Mouse (Mus musculus) kidney, embryonic 14.5 days (tissue): Measurements from ENCODE around the gene Fndc3b. TPM values are rescaled to one million over a fixed set of nuclear protein-coding genes. Genes with fewer than 3 reads are reported as not detected.

Experiments
- ATAC-seq: fragments of 200-750 bp; cut with Nextera tagmentation; 2 replicates; pipeline ENCODE4 v1.8.0; 2017; ENCODE audit warnings: moderate number of reproducible peaks, mild to moderate bottlenecking, moderate TSS enrichment, moderate library complexity; ENCODE audit not compliant: low FRiP score, low TSS enrichment
- H3K27ac ChIP-seq: fragments of 300-500 bp; sonication (generic); 2 replicates; pipeline ENCODE4 v1.5.1; 2014; ENCODE audit warnings: low read depth, mild to moderate bottlenecking, low read length, moderate library complexity, mixed read lengths
- H3K27me3 ChIP-seq: fragments of 300-500 bp; sonication (generic); 2 replicates; pipeline ENCODE4 v1.6.1; 2014; ENCODE audit warnings: mild to moderate bottlenecking, low read length; ENCODE audit not compliant: control insufficient read depth, insufficient read depth
- H3K36me3 ChIP-seq: fragments of 300-500 bp; sonication (generic); 2 replicates; pipeline ENCODE4 v1.6.1; 2014; ENCODE audit warnings: low read length, mixed read lengths; ENCODE audit not compliant: control insufficient read depth, insufficient read depth
- H3K4me1 ChIP-seq: fragments of 300-500 bp; sonication (generic); 2 replicates; pipeline ENCODE4 v1.6.1; 2014; ENCODE audit warnings: low read length, mixed read lengths; ENCODE audit not compliant: control insufficient read depth, insufficient read depth
- H3K4me2 ChIP-seq: fragments of 300-500 bp; sonication (generic); replicated peaks from 2 replicates; pipeline ENCODE4 v1.6.1; 2014; ENCODE audit warnings: low read depth, mild to moderate bottlenecking, low read length
- H3K4me3 ChIP-seq: fragments of 300-500 bp; sonication (generic); 2 replicates; pipeline ENCODE4 v1.5.1; 2014; ENCODE audit warnings: mild to moderate bottlenecking, low read length
- H3K9ac ChIP-seq: fragments of 300-500 bp; sonication (generic); 2 replicates; pipeline ENCODE4 v1.6.1; 2014; ENCODE audit warnings: low read depth, mild to moderate bottlenecking, low read length, moderate library complexity
- H3K9me3 ChIP-seq: fragments of 300-500 bp; sonication (generic); 2 replicates; pipeline ENCODE4 v1.6.1; 2016; ENCODE audit warnings: low read length; ENCODE audit not compliant: control insufficient read depth
- WGBS: fragments of 180-500 bp; shearing (Covaris S2); extraction: QIAGEN DNeasy Blood & Tissue Kit; methylation state at CpG from one replicate; pipeline ENCODE4 v1.1.7; 2014; 5-methylcytosine and 5-hydroxymethylcytosine counted together
- polyA plus RNA-seq: library from polyadenylated mRNA; unstranded; fragments of >200 nt; fragmentation: Nextera tagmentation; extraction: Ambion mirVana; gene quantifications from 2 replicates; pipeline ENCODE4 v1.2.1, GENCODE M21; 2014

The Fndc3b gene
- polyA plus RNA-seq, 1 experiment from 2014 or later, result 28.7 TPM

DNA sequence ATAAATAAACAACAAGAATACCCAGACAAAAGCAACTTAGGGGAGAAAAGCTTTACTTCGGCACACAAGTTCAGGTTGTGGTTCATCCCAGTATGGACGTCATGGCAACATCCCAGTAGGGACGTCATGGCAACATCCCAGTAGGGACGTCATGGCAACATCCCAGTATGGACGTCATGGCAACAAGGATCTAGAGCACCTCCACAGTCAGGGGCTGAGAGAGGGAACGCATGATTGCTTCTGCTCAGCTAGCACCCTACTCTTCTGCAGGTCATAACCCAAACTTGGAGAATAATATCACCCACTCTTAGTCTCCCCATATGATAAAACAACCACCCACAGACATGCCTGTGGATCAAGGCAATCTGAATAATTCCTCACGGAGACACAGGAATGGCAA is 29.0 kb upstream of the Fndc3b start:
- ATAC-seq, result no peak
- no peaks in the 10 kb centered on the region for H3K27me3 ChIP-seq
- H3K4me3 ChIP-seq, result no peak overlapping the region
- no peak overlapping the region for H3K27ac ChIP-seq
- no peaks in the 10 kb centered on the region for H3K4me1 ChIP-seq
- 84% methylated on average over 7 of the region's 7 CpGs for whole genome bisulfite sequencing
- no peaks in the 10 kb centered on the region for H3K36me3 ChIP-seq
- no peaks in the 10 kb centered on the region for H3K9me3 ChIP-seq
- H3K9ac ChIP-seq, result no peak overlapping the region
- H3K4me2 ChIP-seq, result no peak overlapping the region

DNA sequence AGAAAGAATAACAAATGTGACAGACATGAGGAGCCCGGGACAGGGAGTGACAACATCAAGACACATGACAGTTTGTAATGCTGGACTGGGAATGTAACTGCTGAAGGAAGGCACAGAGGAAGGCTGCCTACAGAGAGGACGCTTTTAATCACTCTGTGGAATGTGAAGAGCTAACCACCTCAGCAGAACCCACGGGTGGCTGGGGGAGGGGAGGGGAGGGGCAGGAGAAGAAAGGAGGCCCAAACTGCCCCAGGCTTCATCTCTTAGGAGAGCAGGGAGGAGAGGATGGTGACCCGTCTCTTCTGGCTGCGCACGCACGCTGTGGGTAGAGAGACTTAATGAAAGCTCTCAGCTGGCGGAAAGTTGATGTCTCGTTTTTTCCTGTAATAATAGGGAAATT is 25.1 kb upstream of the Fndc3b start:
- no peak overlapping the region for H3K4me3 ChIP-seq
- 18% methylated on average over 9 of the region's 9 CpGs for WGBS
- no peak overlapping the region for H3K9ac ChIP-seq
- no peak overlapping the region for H3K4me2 ChIP-seq
- ATAC-seq, result 0 out of 2 replicates have a peak, but pooled peaks have one; percentile 32
- no peaks in the 10 kb centered on the region for H3K27me3 ChIP-seq
- H3K9me3 ChIP-seq, result no peaks in the 10 kb centered on the region
- no peaks in the 10 kb centered on the region for H3K36me3 ChIP-seq
- H3K4me1 ChIP-seq, result no peaks in the 10 kb centered on the region
- H3K27ac ChIP-seq, result no peak overlapping the region

DNA sequence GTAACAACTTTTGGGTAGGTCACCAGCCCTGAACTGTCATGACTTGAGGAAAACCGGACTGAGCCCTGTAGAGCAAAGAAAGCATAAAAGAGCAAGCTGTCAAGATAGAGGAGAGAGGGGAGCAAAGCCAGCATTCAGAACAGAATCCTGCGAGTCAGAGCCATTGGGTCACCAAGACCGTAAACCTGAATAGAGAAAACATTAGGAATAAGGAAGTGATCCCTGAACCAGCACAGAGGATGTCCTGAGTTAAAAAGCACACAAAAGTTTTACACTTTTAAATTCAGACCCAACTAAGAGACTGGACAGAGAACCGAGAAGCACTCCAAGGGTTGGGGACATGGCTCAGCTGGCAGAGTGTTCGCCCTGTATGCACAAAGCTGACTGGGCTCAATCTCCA is 24.0 kb upstream of the Fndc3b start:
- Histone ChIP-seq H3K27ac (no peak overlapping the region), H3K36me3 (no peaks in the 10 kb centered on the region), H3K4me3 (no peak overlapping the region), H3K9me3 (no peaks in the 10 kb centered on the region), H3K4me1 (no peaks in the 10 kb centered on the region), H3K9ac (no peak overlapping the region), H3K27me3 (no peaks in the 10 kb centered on the region), H3K4me2 (no peak overlapping the region)
- WGBS, result 62% methylated on average over 5 of the region's 5 CpGs
- no peak for ATAC-seq

DNA sequence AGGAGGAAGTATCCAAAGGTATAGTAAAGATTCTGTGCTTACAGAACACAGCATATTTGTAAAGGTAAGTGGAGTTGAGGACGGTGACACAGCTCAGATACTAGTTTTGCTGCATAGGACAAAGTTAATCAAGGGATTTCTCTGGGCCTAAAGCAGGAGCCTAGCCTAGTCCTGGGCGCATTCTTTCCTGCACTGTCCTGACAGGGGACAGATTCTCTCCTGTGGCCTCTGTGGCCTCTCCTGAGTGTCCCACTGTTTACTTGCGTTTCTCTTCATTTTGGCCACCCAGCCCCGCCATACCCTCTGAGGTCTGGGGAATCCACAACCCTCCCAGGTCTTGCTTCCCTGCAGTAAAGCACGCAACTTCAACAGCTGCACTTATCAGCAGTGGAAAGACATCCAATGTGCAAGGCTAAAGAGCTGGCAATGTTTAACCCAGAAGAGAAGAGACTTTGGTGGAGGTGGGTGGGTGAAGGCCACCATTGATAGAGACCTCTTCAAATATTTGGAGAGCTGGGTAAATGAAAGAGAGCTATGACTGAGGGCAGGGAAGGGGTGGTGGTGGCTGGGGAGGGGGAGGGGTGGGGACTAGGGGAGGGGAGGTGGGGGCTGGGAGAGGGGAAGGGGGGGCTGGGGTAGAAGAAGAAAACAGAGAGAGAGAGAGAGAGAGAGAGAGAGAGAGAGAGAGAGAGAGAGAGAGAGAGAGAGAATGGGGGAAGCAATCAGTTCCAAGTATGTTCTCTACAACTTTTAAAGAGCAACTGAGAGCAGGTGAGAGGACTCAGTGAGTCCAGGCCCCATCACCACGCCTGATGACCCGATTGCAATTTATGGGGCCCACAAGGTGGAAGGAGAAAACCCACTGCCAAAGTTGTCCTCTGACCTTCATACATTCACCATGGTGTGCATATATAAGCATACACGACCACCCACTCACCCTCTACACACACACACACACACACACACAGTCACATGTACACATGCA is 18.0 kb upstream of the Fndc3b start:
- no peak for ATAC-seq
- no peaks in the 10 kb centered on the region for H3K9me3 ChIP-seq
- no peak overlapping the region for H3K9ac ChIP-seq
- no peak overlapping the region for H3K4me2 ChIP-seq
- H3K36me3 ChIP-seq, result no peaks in the 10 kb centered on the region
- H3K4me3 ChIP-seq, result no peak overlapping the region
- WGBS, result 81% methylated on average over 8 of the region's 8 CpGs
- H3K27ac ChIP-seq, result 0 out of 2 replicates have a peak overlapping the region, but pooled peaks have one; percentile 30
- peaks cover 19% of the 10 kb centered on the region for H3K4me1 ChIP-seq
- no peaks in the 10 kb centered on the region for H3K27me3 ChIP-seq

DNA sequence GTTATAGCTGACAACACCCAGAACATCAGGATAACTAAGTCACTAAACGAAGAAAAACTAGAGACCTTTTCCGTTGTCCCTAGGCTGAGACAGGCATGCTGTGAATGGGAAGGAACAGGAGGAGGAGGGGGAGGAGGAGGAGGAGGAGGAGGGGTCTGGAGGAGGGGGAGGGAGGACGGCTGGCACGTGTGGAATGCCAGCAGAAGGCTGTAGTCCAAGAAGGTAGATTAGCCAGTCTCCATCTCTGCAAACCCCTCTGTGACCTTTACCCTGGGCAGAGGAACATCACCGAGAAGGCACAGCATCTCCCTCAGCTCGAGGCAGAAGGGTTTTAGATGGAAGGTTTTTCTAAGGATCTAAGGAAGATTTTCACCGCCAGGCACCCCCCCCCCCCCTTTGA is 17.1 kb upstream of the Fndc3b start:
- no peak overlapping the region for H3K4me2 ChIP-seq
- H3K4me3 ChIP-seq, result no peak overlapping the region
- no peaks in the 10 kb centered on the region for H3K9me3 ChIP-seq
- H3K9ac ChIP-seq, result no peak overlapping the region
- 19% methylated on average over 7 of the region's 7 CpGs for WGBS
- H3K36me3 ChIP-seq, result no peaks in the 10 kb centered on the region
- no peaks in the 10 kb centered on the region for H3K27me3 ChIP-seq
- H3K27ac ChIP-seq, result no peak overlapping the region
- peaks cover 19% of the 10 kb centered on the region for H3K4me1 ChIP-seq
- ATAC-seq, result no peak

DNA sequence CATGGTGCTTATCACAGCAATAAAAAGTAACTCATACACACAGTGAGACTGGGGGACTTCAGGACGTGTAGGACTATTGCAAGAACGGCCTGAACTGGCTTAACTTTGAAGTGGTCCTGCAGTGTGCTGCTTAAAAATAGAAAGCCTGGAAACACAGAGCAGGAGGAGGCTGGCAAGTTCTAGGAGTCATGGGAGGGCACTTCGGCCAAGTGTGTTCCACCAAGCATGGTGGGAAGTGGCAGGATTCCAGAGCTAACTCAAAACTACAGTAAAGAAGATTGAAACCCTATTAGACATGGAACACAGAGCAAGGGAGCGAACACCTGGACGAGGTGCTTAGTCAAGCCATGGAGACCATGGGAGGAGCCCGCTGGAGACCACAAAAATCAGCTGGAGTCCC is 14.6 kb upstream of the Fndc3b start:
- no peaks in the 10 kb centered on the region for H3K36me3 ChIP-seq
- no peak overlapping the region for H3K9ac ChIP-seq
- no peak overlapping the region for H3K4me2 ChIP-seq
- no peaks in the 10 kb centered on the region for H3K27me3 ChIP-seq
- H3K27ac ChIP-seq, result no peak overlapping the region
- no peak overlapping the region for H3K4me3 ChIP-seq
- H3K9me3 ChIP-seq, result no peaks in the 10 kb centered on the region
- whole genome bisulfite sequencing, result 64% methylated on average over 6 of the region's 6 CpGs
- peaks cover 19% of the 10 kb centered on the region for H3K4me1 ChIP-seq
- ATAC-seq, result no peak

DNA sequence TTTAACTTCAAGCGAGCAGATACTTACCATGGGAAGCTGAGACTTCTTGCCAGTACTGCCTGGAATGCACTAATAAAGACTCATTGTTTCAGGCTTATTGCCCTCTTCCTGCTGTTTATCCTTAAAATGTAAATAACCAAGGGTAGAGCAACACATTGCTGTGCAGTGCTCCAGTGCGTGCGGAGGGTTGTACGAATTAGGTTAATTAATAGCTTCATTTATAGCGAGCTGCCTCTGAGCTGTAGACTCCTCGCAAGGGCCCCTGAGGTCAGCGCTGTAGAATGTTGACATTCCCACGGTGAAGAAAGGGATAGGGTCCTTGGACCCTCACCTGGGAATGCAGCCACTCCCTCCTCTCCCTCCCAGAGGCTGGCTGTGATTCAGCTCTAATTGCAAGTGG is 13.1 kb upstream of the Fndc3b start:
- H3K9me3 ChIP-seq, result no peaks in the 10 kb centered on the region
- H3K27ac ChIP-seq, result no peak overlapping the region
- no peak overlapping the region for H3K4me3 ChIP-seq
- H3K27me3 ChIP-seq, result no peaks in the 10 kb centered on the region
- ATAC-seq, result peak; percentile 72; the same call in 1 of the 2 replicates
- peaks cover 19% of the 10 kb centered on the region for H3K4me1 ChIP-seq
- no peaks in the 10 kb centered on the region for H3K36me3 ChIP-seq
- no peak overlapping the region for H3K9ac ChIP-seq
- 6% methylated on average over 8 of the region's 8 CpGs for WGBS
- H3K4me2 ChIP-seq, result no peak overlapping the region

DNA sequence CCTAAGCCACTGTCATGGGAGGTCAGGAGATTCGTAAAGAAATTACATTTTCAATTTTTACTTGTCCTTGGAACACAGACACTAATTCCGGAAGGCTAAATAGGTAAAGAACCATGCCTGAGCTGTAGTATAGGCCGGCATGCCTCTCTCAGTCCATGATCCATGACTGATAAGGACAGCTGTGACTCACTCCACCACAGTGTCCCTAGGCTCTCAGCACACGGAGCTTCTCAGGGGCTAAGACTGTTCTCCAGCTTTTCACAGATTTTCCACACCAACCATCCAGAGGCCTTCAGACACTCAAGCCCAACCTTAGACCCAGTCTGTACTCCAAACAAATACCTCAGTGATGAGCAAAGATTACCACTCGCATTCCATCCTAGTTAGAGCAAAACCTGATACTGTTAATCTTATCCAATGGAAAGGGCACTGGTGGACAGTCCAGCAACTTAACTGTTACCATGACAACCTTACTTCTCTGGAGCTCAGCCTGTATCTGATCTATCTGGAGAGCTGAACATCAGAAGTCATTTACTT is 7.8 kb upstream of the Fndc3b start:
- Histone ChIP-seq H3K27me3 (no peaks in the 10 kb centered on the region), H3K36me3 (no peaks in the 10 kb centered on the region), H3K9ac (no peak overlapping the region), H3K9me3 (no peaks in the 10 kb centered on the region), H3K27ac (no peak overlapping the region), H3K4me1 (no peaks in the 10 kb centered on the region), H3K4me3 (no peak overlapping the region), H3K4me2 (no peak overlapping the region)
- ATAC-seq, result no peak
- 78% methylated on average over 5 of the region's 5 CpGs for WGBS

DNA sequence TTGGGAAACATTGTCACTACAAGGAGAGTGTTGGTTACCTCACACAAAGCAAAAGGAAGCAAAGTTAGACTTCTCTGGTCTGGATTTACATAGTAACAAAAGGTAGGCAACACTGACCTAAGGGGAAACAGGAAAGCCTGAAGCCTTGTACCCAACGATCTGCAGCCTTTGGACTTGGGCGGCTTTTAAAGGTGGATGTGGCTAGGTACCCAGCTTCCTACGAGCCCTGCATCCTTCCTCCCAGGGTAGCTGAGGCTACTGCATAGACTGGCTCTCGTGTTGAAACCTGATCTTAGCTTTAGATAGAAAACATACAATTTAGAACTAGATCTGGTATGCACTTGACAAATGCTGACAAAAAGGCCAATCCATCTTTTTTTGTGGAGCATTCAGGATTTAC is 2.9 kb upstream of the Fndc3b start:
- no peaks in the 10 kb centered on the region for H3K27me3 ChIP-seq
- H3K36me3 ChIP-seq, result no peaks in the 10 kb centered on the region
- H3K9me3 ChIP-seq, result no peaks in the 10 kb centered on the region
- H3K4me3 ChIP-seq, result no peak overlapping the region
- no peak overlapping the region for H3K4me2 ChIP-seq
- no peak overlapping the region for H3K9ac ChIP-seq
- 58% methylated on average over 4 of the region's 4 CpGs for WGBS
- no peak overlapping the region for H3K27ac ChIP-seq
- no peak for ATAC-seq
- H3K4me1 ChIP-seq, result 0 out of 2 replicates have a peak, but pooled peaks cover 4% of the 10 kb centered on the region
